Mouse (Mus musculus) lung, postnatal 10 days (tissue): ENCODE results near the gene Sema6d.

Source experiments
- DNase-seq: peaks from one replicate; pipeline ENCODE4 v3.0.0; 2021

Sema6d gene

DNA sequence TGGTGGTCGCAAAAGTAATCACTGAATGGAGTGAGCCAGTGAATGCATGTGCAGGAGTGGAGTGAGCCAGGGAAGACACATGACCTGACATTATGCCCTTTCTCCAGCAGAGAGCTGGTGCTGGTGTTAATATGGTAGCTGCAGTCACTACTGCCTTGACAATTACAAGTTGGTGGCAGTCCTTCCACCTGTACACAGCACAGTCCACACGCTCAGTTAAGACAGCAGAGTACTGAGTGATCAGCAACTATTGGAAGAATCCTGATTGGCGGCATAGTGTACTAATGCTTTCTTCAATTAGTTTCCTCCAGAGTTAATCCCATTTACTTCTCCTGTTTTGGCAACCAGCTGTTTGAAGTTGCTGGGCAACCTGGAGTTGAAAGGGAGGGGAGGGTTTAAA, 81.9 kb downstream of the Sema6d start:
- DNase-seq, result no peak

DNA sequence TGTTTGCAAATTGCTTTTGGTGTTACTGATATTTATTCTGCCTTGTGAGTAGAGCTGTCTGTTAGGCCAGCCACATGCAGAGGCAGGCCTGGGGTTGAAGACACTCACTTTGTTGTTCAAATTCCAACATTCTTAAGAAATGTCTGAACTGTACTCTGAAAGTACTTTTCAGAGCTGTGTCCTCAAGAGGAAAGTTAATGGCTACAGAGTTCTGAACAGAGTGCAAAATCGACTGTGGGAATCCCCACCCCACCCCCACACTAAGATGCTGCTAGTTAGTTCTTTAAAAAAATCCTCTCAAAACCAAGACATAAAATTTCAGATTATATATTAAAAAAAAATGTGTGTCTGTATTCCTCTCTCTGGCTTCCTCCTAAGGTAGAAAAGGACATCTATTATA, 86.5 kb downstream of the Sema6d start:
- DNase-seq, result no peak

- no peak for DNase-seq
These were observed 87.0 kb downstream of the Sema6d start for GRCm38 (mm10) chr2:124176711-124177169.

GRCm38 (mm10) chr2:124189271-124189670, 99.5 kb downstream of the Sema6d start:
- DNase-seq, result no peak

DNA sequence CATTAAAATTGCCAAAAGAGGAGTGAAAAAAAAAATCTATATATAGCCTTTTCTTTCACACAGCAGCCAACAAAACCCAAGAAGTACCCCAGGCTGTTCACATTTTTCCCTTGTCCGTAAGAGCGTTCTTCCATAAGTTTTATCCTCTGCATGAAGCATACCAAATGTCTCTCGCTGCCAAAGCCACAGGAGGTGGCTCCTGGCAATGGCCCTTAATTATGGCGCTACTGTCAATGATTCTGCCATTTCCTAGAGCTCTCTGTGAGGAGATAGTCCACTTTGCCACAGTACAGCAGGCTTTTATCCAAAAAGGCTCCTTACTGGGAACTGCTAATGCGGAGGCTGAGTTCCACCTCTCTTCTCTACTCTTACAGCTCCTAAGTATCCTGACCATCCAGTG, 104.3 kb downstream of the Sema6d start:
- no peak for DNase-seq

- DNase-seq, result no peak
These were observed 111.7 kb downstream of the Sema6d start for GRCm38 (mm10) chr2:124201493-124201892.

GRCm38 (mm10) chr2:124202475-124202990, 112.8 kb downstream of the Sema6d start:
- DNase-seq, result no peak

GRCm38 (mm10) chr2:124205811-124206210, 116.0 kb downstream of the Sema6d start:
- no peak for DNase-seq

- peak; percentile 55 for DNase-seq
These were observed 118.5 kb downstream of the Sema6d start for GRCm38 (mm10) chr2:124208251-124208650.

GRCm38 (mm10) chr2:124223559-124223958, 133.8 kb downstream of the Sema6d start:
- DNase-seq, result no peak

GRCm38 (mm10) chr2:124224328-124224727, 134.6 kb downstream of the Sema6d start:
- no peak for DNase-seq

DNA sequence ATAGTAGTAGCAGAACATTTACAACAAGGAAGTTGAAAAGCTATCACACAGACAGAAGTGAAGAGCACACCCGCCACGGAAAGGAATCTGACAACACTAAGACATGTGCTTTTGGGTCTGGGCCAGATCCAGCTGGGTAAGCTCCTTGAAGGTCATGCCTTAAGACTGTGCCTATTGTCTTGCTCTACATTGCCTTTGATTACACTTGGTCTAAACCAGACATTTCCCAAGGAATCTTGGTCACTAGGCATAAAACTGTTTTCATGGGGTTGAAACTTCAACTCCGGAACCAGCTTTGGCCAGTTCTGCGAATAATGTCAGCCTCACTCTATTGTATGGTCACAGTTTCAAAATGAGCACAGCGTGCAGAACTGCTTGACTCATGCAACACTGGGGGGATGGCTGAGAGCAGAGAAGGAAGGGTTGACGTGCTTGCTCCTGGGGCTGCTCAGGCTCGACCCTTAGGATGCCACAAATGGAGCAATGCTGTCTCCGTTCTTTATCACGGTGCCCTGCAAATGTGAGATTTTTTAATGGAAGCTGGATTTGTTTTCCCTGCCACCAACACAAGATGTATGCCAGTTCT, 145.0 kb downstream of the Sema6d start:
- peak; percentile 66 for DNase-seq

DNA sequence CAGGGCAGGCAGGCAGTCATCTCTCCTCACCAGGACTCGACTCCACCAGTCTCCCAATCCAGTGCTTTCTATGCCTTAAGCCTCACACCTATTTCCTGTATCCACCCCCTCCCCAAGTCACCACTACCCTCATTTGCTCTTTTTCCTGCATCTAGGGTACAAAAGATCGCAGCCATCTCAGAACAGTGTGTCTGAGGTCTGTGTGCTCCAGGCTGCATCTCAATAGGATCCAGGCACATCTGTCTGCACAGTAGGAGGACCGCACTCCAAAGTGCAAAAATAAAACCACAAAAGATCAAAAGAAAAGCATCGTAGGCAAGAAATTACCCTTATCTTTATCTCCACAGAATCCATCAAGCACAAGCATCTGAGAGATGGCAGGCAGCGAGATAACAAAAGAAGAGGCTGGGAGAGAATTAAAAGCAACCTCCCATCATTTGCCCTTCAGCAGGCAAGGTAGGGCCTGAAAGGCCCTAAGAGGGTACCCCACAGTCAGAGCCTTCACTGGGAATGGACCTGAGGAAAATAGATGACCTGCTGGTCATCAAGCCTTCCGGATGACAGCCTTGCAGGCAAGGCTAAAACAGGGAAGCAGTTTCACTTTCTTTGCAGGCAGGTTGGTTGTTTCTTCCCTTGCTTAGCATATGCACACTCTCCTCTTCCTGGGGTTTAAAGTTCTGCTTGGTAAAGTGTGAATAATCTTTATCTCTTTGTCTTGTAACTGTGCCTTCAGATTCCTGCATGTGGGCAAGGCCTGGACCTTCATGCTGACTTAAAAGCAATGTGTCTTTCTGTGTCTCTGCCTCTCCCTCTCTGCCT, 145.7 kb downstream of the Sema6d start:
- no peak for DNase-seq

- DNase-seq, result no peak
These were observed 147.1 kb downstream of the Sema6d start for GRCm38 (mm10) chr2:124236831-124237230.

GRCm38 (mm10) chr2:124243608-124244007, 153.8 kb downstream of the Sema6d start:
- no peak for DNase-seq

GRCm38 (mm10) chr2:124244543-124245245, 154.9 kb downstream of the Sema6d start:
- DNase-seq, result peak; percentile 80

GRCm38 (mm10) chr2:124258108-124258507, 168.3 kb downstream of the Sema6d start:
- DNase-seq, result peak; percentile 19

DNA sequence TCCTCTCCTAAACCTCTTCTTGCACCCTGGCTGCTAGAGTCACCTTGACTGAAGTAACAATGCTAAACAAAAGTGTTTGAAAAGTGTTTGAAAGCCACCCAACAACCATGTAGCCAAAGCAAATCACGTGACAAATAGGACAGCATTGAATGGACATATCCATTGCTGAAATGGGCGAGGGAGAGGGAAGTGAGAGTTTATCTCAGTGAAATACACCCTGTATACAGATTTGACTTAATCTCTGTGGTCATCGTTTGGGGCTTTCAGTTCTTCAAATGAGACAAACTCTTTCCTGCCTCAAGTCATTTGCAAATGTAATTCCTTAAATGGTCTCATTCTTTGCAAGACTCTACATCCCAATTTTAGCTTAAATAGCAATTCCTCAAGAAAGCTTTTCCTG, 174.5 kb downstream of the Sema6d start:
- DNase-seq, result no peak

- no peak for DNase-seq
These were observed 181.4 kb downstream of the Sema6d start for GRCm38 (mm10) chr2:124271156-124271555.

DNA sequence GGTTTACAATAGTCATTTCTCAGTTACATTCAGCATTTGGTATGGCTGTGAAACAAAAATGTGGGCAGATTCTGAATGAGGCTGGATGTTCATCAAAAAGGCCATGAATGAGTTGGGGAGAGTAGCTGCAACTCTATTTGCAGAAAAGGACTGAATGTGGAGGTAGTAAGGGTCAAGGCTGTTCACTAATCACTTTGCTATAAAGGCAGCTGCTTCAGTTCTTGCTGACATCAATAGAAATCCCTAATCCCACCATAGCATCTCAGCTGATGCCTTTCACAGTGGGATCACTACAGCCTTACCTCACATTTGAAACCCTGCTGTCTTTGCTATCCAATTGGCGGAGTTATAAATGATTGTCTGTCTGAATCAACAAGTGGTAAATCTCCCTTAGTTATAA, 187.7 kb downstream of the Sema6d start:
- no peak for DNase-seq

- DNase-seq, result no peak
These were observed 195.3 kb downstream of the Sema6d start for GRCm38 (mm10) chr2:124285109-124285508.

- DNase-seq, result no peak
These were observed 199.6 kb downstream of the Sema6d start for GRCm38 (mm10) chr2:124289356-124289755.

GRCm38 (mm10) chr2:124291145-124291544, 201.4 kb downstream of the Sema6d start:
- DNase-seq, result peak; percentile 11

- DNase-seq, result no peak
These were observed 203.8 kb downstream of the Sema6d start for GRCm38 (mm10) chr2:124293601-124294000.
